Mouse (Mus musculus) testis, adult 2 months (tissue): ENCODE results near the gene Psmc5.

Source experiments
- CTCF ChIP-seq: fragments of 200-500 bp; IDR thresholded peaks from 2 replicates; pipeline ENCODE4 v1.5.1; 2012; ENCODE audit warnings: low read depth, mild to moderate bottlenecking, inconsistent platforms, low read length, moderate library complexity; ENCODE audit not compliant: control insufficient read depth, insufficient read depth, insufficient replicate concordance
- POLR2A ChIP-seq: fragments of 200-500 bp; IDR thresholded peaks from 2 replicates; pipeline ENCODE4 v1.6.1; 2012; ENCODE audit warnings: low read depth, mild to moderate bottlenecking, inconsistent platforms, low read length, moderate library complexity; ENCODE audit not compliant: control insufficient read depth

DNA sequence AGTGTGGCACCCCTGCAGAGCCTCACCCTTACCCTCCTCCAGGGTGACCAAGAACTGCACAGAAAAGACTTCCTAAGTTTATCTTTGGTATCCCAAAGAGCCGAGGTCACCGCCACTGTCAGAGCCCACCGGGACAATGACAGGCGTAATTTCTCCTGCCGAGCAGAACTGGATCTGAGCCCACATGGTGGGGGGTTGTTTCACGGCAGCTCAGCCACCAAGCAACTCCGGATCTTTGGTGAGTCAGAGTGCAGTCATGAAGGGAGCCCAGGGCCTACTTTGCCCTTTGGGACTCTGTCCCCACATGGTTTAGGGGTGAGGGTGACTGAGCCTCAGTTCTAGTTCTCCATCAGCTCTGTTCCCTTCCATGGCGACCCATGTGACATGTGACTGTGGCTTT, 28.2 kb downstream of the Psmc5 start:
- TF ChIP-seq POLR2A: no peak
- TF ChIP-seq CTCF: no peak
